Mouse (Mus musculus): Measurements from ENCODE around the gene Olfr114.

Gene Olfr114

GRCm38 (mm10) chr17:37592643-37593042 lies at the start of gene Olfr114:
Olfr114 (minus strand) TSS chr17:37592743.
- DNase-seq = no peak

- DNase-seq = no peak
Measured at GRCm38 (mm10) chr17:37627009-37627408, 34.5 kb upstream of the Olfr114 start, which contains the start of the genes Olfr115 and Olfr116. Olfr115 (minus strand) TSS chr17:37627109. Olfr116 (minus strand) TSS chr17:37627199.

GRCm38 (mm10) chr17:37577563-37577962 lies 15.0 kb downstream of the Olfr114 start, which contains the start of gene Olfr113:
Olfr113 (minus strand) TSS chr17:37577663.
- no peak for DNase-seq

GRCm38 (mm10) chr17:37569351-37569750 lies 23.2 kb downstream of the Olfr114 start, which contains the start of gene Olfr112:
Olfr112 (minus strand) TSS chr17:37569451.
- DNase-seq = no peak

GRCm38 (mm10) chr17:37558913-37559615 lies 33.5 kb downstream of the Olfr114 start:
- DNase-seq = no peak

- no peak for DNase-seq
Measured at GRCm38 (mm10) chr17:37543800-37544435, 48.6 kb downstream of the Olfr114 start.

- no peak for DNase-seq
Measured at GRCm38 (mm10) chr17:37541454-37542119, 51.0 kb downstream of the Olfr114 start.

All from kidney, adult 11 months (tissue).